Mouse (Mus musculus) neutrophil, adult 83 days (primary cell): ENCODE measurements around the gene Avpi1. TPM values are rescaled to one million over a fixed set of nuclear protein-coding genes. Genes with fewer than 3 reads are reported as not detected.

Source experiments
- total RNA-seq, 2 experiments: library from RNA; stranded (reverse); gene quantifications; one replicate each; pipeline ENCODE4 v1.2.4; 2023

The Avpi1 gene
- total RNA-seq = under 1 TPM; 0.55 to 0.66 TPM

DNA sequence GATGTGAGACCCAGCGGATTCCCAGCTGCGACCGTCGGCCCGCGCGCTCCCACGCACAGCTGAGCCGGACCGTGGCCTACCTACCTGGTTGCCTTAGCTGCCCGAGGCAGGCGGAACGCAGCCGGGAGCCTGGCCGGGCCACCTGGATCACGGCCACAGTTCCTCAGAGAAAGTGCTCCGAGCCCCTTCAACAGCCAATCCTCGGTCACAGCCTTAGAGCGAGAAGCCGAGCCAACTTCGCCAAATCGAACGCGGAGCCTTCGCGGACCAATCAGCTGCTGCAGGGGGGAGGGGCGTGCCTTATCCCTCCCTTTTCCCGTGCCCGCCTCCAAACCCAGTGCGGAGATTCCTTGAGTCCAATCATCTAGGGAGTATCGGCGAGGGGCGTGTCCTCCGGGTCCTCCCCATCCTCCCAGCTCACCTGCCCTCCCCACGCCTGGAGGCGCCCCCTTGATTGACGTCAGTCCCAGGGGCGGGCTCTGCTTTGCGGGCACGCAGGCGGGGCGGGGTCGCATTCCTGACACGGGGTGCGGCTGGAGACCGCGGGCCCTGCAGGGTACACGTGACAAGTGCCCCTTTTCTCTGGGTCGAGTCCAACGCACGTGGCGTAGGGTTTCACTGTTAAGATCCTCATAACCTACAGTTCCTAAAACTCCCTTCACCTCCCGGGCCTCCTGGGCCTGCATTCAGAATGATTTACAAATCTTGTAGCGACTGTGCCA is at the start of gene Avpi1:
TSS of gene Avpi1 (minus strand) at position 273 of the 722 bp plus-strand sequence.

DNA sequence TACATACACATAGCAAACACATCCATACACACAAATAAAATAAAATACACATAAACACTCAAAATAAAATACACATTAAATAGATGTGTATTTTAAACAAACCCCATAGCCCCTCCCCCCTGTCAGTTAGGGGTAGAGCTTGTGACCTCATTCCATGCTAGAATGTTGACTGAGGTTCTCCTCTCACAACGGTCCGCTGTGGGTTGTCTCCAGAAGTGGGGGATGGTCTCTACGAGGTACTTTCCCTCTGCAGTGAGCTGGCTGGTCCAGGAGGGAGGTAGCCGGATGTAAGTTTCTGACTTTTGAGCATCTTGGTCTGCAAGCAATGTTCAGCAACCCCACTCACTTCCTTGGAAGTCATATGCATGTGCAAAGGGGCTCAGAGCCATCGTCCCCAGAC is 34.9 kb upstream of the Avpi1 start, which contains the start of gene Zfyve27:
TSS of gene Zfyve27 (plus strand) at position 188 of the 400 bp plus-strand sequence.

DNA sequence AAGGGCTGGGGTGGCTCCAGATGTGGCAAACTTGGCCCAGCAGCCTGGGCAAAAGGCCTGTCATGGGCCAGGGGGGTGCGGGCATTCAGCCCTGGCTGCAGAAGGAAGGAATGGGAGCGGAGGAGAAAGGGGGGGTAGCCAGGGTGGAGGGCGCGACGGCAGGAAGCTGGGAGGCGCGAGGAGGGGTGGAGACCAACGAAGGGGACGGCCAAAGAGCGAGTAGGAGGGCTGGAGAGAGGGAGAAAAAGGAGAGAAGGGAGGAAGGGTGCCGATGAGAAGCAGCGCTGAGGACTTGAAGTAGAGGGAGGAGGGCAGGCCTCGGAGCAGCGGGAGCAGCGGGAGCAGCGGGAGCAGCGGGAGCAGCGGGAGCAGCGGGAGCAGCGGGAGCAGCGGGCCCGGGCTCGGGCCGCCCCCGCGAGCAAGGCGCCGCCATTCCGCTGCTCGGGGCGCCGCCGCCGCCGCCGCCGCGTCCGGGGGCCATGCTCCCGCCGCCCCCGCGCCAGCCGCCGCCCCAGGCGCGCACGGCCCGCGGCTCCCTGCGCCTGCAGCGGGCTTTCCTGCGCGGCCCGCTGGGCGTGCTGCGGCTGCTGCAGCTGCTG is 18.4 kb upstream of the Avpi1 start, which contains the start of gene Marveld1:
TSS of gene Marveld1 (plus strand) at position 231 of the 599 bp plus-strand sequence.

DNA sequence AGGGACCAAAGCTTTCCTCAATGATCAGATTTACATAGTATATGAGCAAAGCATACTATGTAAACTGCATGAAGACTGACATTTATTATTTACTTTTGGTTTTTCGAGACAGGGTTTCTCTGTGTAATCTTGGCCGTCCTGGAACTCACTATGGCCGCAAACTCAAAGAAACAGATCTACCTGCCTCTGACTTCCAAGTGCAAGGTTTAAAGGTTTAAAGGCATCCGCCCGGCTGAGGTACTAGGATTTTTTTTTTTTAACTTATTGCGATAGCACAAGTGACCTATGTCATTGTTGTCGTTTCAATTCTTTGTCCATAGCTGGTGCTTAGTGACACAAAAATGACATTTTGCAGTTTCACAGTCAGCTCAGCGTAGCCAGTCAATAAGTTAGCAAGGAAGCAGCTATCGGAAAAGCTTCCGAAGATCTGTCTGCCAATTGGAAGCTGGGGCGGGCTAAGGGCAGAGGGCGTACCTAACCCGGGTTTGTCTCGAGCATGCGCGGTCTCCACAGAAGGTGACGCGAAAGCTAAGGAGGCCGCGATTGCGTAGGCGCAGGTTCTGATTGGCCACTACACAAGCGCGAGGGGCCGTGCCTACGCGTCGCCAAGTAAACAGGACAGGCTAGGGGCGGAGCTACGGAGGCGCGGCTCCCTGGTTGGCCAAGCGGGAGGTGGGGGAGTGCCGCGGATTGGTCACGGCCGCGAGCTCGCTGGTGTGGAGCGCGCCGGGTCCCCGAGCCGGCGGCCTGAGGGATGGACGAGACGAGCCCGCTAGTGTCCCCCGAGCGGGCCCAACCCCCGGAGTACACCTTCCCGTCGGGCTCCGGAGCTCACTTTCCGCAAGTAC is 38.9 kb downstream of the Avpi1 start, which contains the start of gene Pi4k2a:
TSS of gene Pi4k2a (plus strand) at position 723 of the 848 bp plus-strand sequence.

DNA sequence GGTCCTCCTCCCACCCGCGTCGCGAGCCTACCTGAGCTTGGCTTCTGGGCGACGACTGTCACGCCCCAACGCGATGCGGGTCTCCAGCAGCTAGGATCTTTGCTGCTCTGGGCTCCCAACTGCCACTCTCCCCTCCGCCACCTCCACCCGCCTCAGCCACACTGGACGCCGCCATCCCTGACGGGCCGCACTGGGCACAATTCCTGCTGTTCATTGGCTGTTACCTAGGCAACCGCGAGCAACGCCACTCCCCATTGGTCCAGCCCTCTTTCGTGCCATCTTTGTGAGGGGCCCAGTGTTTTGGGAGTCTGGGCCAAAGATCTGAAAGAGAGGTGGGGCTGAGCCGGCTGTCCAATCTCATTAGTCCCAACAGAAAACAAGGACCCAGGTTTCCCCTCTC is 42.7 kb downstream of the Avpi1 start, which contains the start of gene Morn4:
TSS of gene Morn4 (minus strand) at position 192 of the 400 bp plus-strand sequence.

Other genes starting within 250 kb of the Avpi1 start
- 1 to 10 TPM; 7.5 to 9.1 TPM for gene Rrp12, start 232.9 kb downstream of the Avpi1 start, total RNA-seq
- gene Pgam1, start 217.1 kb downstream of the Avpi1 start, total RNA-seq = 100 to 1,000 TPM; 268 to 278 TPM
- gene Exosc1, start 195.6 kb downstream of the Avpi1 start, total RNA-seq = 10 to 100 TPM; 11.4 to 16.7 TPM
- 10 to 100 TPM; 29.7 to 31.7 TPM for gene Zdhhc16, start 195.6 kb downstream of the Avpi1 start, total RNA-seq
- gene Mms19, start 147.9 kb downstream of the Avpi1 start, total RNA-seq = 10 to 100 TPM; 42.8 to 43.7 TPM
- gene Ubtd1, start 147.3 kb downstream of the Avpi1 start, total RNA-seq = 10 to 100 TPM; 34.6 to 36.8 TPM
- not detected for gene Ankrd2, start 93.1 kb downstream of the Avpi1 start, total RNA-seq
- under 1 TPM; 0.28 to 0.64 TPM for gene Hoga1, start 83.4 kb downstream of the Avpi1 start, total RNA-seq
- not detected for gene 4933411K16Rik, start 76.8 kb downstream of the Avpi1 start, total RNA-seq
- under 1 TPM in 1 of 2 experiments, not detected in 1; 0.37 TPM for gene Morn4, start 42.7 kb downstream of the Avpi1 start, total RNA-seq
- gene Pi4k2a, start 38.6 kb downstream of the Avpi1 start, total RNA-seq = 10 to 100 TPM; 27.0 to 28.8 TPM
- gene Marveld1, start 18.3 kb upstream of the Avpi1 start, total RNA-seq = 10 to 100 TPM; 15.9 to 16.1 TPM
- gene Zfyve27, start 34.9 kb upstream of the Avpi1 start, total RNA-seq = 10 to 100 TPM; 67.1 to 72.4 TPM
- gene Sfrp5, start 73.2 kb upstream of the Avpi1 start, total RNA-seq = not detected
- not detected for gene Golga7b, start 118.5 kb upstream of the Avpi1 start, total RNA-seq